Mouse (Mus musculus): ENCODE measurements around the gene Mettl3.
A peak's percentile ranks its signal among the peaks of the same experiment; 100 is the strongest.

Gene Mettl3

GRCm38 (mm10) chr14:52284191-52284590 is 20.7 kb downstream of the Mettl3 start:
- DNase-seq (ENCODE audit: low spot score): no peak

GRCm38 (mm10) chr14:52283629-52284028 is 21.3 kb downstream of the Mettl3 start:
- no peak for DNase-seq (ENCODE audit: low spot score)

GRCm38 (mm10) chr14:52279747-52280120 is 25.2 kb downstream of the Mettl3 start:
- no peak for DNase-seq (ENCODE audit: low spot score)

GRCm38 (mm10) chr14:52278932-52279746 is 25.8 kb downstream of the Mettl3 start, which contains the start of the genes Tox4 and Rab2b:
Gene Tox4, plus strand, starts transcription at chr14:52279146.
Gene Rab2b, minus strand, starts transcription at chr14:52279545.
- peak; percentile 98 for DNase-seq (ENCODE audit: low spot score)

- no peak for DNase-seq (ENCODE audit: low spot score)
Measured at GRCm38 (mm10) chr14:52277210-52277609, 27.7 kb downstream of the Mettl3 start.

GRCm38 (mm10) chr14:52272781-52273180 is 32.1 kb downstream of the Mettl3 start:
- DNase-seq (ENCODE audit: low spot score): no peak

GRCm38 (mm10) chr14:52257484-52258213 is 47.3 kb downstream of the Mettl3 start, which contains the start of gene Chd8:
Gene Chd8, minus strand, starts transcription at chr14:52257780.
- DNase-seq (ENCODE audit: low spot score): peak; percentile 96

GRCm38 (mm10) chr14:52256311-52257175 is 48.4 kb downstream of the Mettl3 start:
- no peak for DNase-seq (ENCODE audit: low spot score)

- DNase-seq (ENCODE audit: low spot score): no peak
Measured at GRCm38 (mm10) chr14:52246129-52246528, 58.8 kb downstream of the Mettl3 start.

Measured in layer of hippocampus, adult 9-10 months (tissue).